Mouse (Mus musculus): ENCODE results near the gene Zfp982.

DNA sequence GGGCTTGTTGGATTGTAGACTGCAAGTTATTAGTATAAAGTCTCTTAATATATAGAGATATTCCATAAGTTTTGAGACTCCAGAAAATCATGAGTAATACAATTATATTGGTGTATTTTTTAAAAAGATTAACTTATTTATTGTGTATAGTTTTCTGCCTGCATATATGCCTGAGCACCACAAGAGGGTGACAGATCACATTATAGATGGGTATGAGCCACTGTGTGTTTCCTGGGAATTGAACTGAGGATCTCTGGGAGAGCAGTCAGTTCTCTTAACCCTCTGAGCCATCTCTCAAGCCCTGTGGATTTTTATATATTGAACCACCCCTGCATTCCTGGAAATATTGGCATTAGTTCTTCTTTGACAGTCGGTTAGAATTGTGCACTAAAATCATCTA lies 38.1 kb downstream of the Zfp982 start:
- TF ChIP-seq CTCF (IDR thresholded peaks at IDR 0.05; ENCODE audit: insufficient read depth, low read depth, low read length) (no peak), POLR2A (IDR thresholded peaks at IDR 0.05; ENCODE audit: insufficient read depth, low read depth, low read length) (no peak)
